Mouse (Mus musculus): ENCODE measurements at regions not wholly inside any gene's neighbourhood (a gene's known extent, or its start where the extent isn't known, plus 50 kb on each side); places are given as distances from the start of the nearest gene placed in this dataset.

- Histone ChIP-seq H3K4me1 (ENCODE audit: control insufficient read depth, insufficient read depth, low read length) (0 out of 2 replicates have a peak, but pooled peaks cover 3% of the 10 kb centered on the region), H3K27me3 (ENCODE audit: control insufficient read depth, insufficient read depth, low read length) (no peaks in the 10 kb centered on the region), H3K9ac (ENCODE audit: low read depth, low read length, severe bottlenecking) (no peak overlapping the region), H3K9me3 (ENCODE audit: control insufficient read depth, low read length) (no peaks in the 10 kb centered on the region), H3K36me3 (ENCODE audit: control insufficient read depth, insufficient read depth, low read length) (no peaks in the 10 kb centered on the region), H3K4me3 (replicated peaks; ENCODE audit: low read length) (no peak overlapping the region), H3K4me2 (replicated peaks; ENCODE audit: low read depth, low read length, severe bottlenecking) (no peak overlapping the region), H3K27ac (replicated peaks; ENCODE audit: low read depth, low read length) (no peak overlapping the region)
- no peak for ATAC-seq (ENCODE audit: low FRiP score, low read depth)
- 78% methylated on average over 3 of the region's 3 CpGs for WGBS
- no peak for DNase-seq (ENCODE audit: low spot score)
- no peak for TF ChIP-seq POLR2A (IDR thresholded peaks at IDR 0.05; ENCODE audit: borderline replicate concordance, extremely low read depth, insufficient read depth, insufficient read length)
These were observed 355.9 kb upstream of the Cblb start for GRCm38 (mm10) chr16:51675101-51675500.

- DNase-seq (ENCODE audit: low spot score) (peak; percentile 12), ATAC-seq (ENCODE audit: low FRiP score, low read depth) (no peak)
- no peaks in the 10 kb centered on the region for H3K36me3 ChIP-seq (ENCODE audit: control insufficient read depth, insufficient read depth, low read length)
- H3K4me1 ChIP-seq (ENCODE audit: control insufficient read depth, insufficient read depth, low read length), result 0 out of 2 replicates have a peak, but pooled peaks cover 3% of the 10 kb centered on the region
- H3K9ac ChIP-seq (ENCODE audit: low read depth, low read length, severe bottlenecking), result no peak overlapping the region
- H3K9me3 ChIP-seq (ENCODE audit: control insufficient read depth, low read length), result no peaks in the 10 kb centered on the region
- no peaks in the 10 kb centered on the region for H3K27me3 ChIP-seq (ENCODE audit: control insufficient read depth, insufficient read depth, low read length)
- WGBS, result 3% methylated on average over 4 of the region's 4 CpGs
- TF ChIP-seq POLR2A (IDR thresholded peaks at IDR 0.05; ENCODE audit: borderline replicate concordance, extremely low read depth, insufficient read depth, insufficient read length), result no peak
- no peak overlapping the region for H3K4me3 ChIP-seq (replicated peaks; ENCODE audit: low read length)
- H3K27ac ChIP-seq (replicated peaks; ENCODE audit: low read depth, low read length), result no peak overlapping the region
- no peak overlapping the region for H3K4me2 ChIP-seq (replicated peaks; ENCODE audit: low read depth, low read length, severe bottlenecking)
These were observed 355.0 kb upstream of the Cblb start for GRCm38 (mm10) chr16:51675988-51676387.

- no peak overlapping the region for H3K4me3 ChIP-seq (replicated peaks; ENCODE audit: low read length)
- no peaks in the 10 kb centered on the region for H3K27me3 ChIP-seq (ENCODE audit: control insufficient read depth, insufficient read depth, low read length)
- ATAC-seq (ENCODE audit: low FRiP score, low read depth) (no peak), DNase-seq (ENCODE audit: low spot score) (no peak)
- H3K4me2 ChIP-seq (replicated peaks; ENCODE audit: low read depth, low read length, severe bottlenecking), result no peak overlapping the region
- H3K27ac ChIP-seq (replicated peaks; ENCODE audit: low read depth, low read length), result no peak overlapping the region
- no peaks in the 10 kb centered on the region for H3K36me3 ChIP-seq (ENCODE audit: control insufficient read depth, insufficient read depth, low read length)
- TF ChIP-seq POLR2A (IDR thresholded peaks at IDR 0.05; ENCODE audit: borderline replicate concordance, extremely low read depth, insufficient read depth, insufficient read length), result no peak
- no peak overlapping the region for H3K9ac ChIP-seq (ENCODE audit: low read depth, low read length, severe bottlenecking)
- no peaks in the 10 kb centered on the region for H3K9me3 ChIP-seq (ENCODE audit: control insufficient read depth, low read length)
- H3K4me1 ChIP-seq (ENCODE audit: control insufficient read depth, insufficient read depth, low read length), result no peaks in the 10 kb centered on the region
- WGBS, result 89% methylated on average over 3 of the region's 3 CpGs
These were observed 340.2 kb upstream of the Cblb start for GRCm38 (mm10) chr16:51690861-51691260.

- 86% methylated on average over 2 of the region's 2 CpGs for WGBS
- Histone ChIP-seq H3K4me1 (ENCODE audit: control insufficient read depth, insufficient read depth, low read length) (no peaks in the 10 kb centered on the region), H3K27me3 (ENCODE audit: control insufficient read depth, insufficient read depth, low read length) (no peaks in the 10 kb centered on the region), H3K4me2 (replicated peaks; ENCODE audit: low read depth, low read length, severe bottlenecking) (no peak overlapping the region), H3K4me3 (replicated peaks; ENCODE audit: low read length) (no peak overlapping the region), H3K36me3 (ENCODE audit: control insufficient read depth, insufficient read depth, low read length) (no peaks in the 10 kb centered on the region), H3K27ac (replicated peaks; ENCODE audit: low read depth, low read length) (no peak overlapping the region), H3K9me3 (ENCODE audit: control insufficient read depth, low read length) (no peaks in the 10 kb centered on the region), H3K9ac (ENCODE audit: low read depth, low read length, severe bottlenecking) (no peak overlapping the region)
- no peak for TF ChIP-seq POLR2A (IDR thresholded peaks at IDR 0.05; ENCODE audit: borderline replicate concordance, extremely low read depth, insufficient read depth, insufficient read length)
- DNase-seq (ENCODE audit: low spot score) (no peak), ATAC-seq (ENCODE audit: low FRiP score, low read depth) (no peak)
These were observed 326.0 kb upstream of the Cblb start for GRCm38 (mm10) chr16:51705026-51705425.

- DNase-seq (ENCODE audit: low spot score) (no peak), ATAC-seq (ENCODE audit: low FRiP score, low read depth) (no peak)
- no peak overlapping the region for H3K27ac ChIP-seq (replicated peaks; ENCODE audit: low read depth, low read length)
- TF ChIP-seq POLR2A (IDR thresholded peaks at IDR 0.05; ENCODE audit: borderline replicate concordance, extremely low read depth, insufficient read depth, insufficient read length), result no peak
- H3K36me3 ChIP-seq (ENCODE audit: control insufficient read depth, insufficient read depth, low read length), result no peaks in the 10 kb centered on the region
- WGBS, result 45% methylated on average over 2 of the region's 2 CpGs
- H3K4me1 ChIP-seq (ENCODE audit: control insufficient read depth, insufficient read depth, low read length), result no peaks in the 10 kb centered on the region
- H3K27me3 ChIP-seq (ENCODE audit: control insufficient read depth, insufficient read depth, low read length), result no peaks in the 10 kb centered on the region
- no peak overlapping the region for H3K4me2 ChIP-seq (replicated peaks; ENCODE audit: low read depth, low read length, severe bottlenecking)
- H3K9ac ChIP-seq (ENCODE audit: low read depth, low read length, severe bottlenecking), result no peak overlapping the region
- no peak overlapping the region for H3K4me3 ChIP-seq (replicated peaks; ENCODE audit: low read length)
- no peaks in the 10 kb centered on the region for H3K9me3 ChIP-seq (ENCODE audit: control insufficient read depth, low read length)
These were observed 312.3 kb upstream of the Cblb start for GRCm38 (mm10) chr16:51718695-51719094.

- Histone ChIP-seq H3K27me3 (ENCODE audit: control insufficient read depth, insufficient read depth, low read length) (no peaks in the 10 kb centered on the region), H3K4me3 (replicated peaks; ENCODE audit: low read length) (no peak overlapping the region), H3K27ac (replicated peaks; ENCODE audit: low read depth, low read length) (no peak overlapping the region), H3K36me3 (ENCODE audit: control insufficient read depth, insufficient read depth, low read length) (no peaks in the 10 kb centered on the region), H3K9ac (ENCODE audit: low read depth, low read length, severe bottlenecking) (no peak overlapping the region), H3K9me3 (ENCODE audit: control insufficient read depth, low read length) (no peaks in the 10 kb centered on the region), H3K4me1 (ENCODE audit: control insufficient read depth, insufficient read depth, low read length) (no peaks in the 10 kb centered on the region), H3K4me2 (replicated peaks; ENCODE audit: low read depth, low read length, severe bottlenecking) (no peak overlapping the region)
- TF ChIP-seq POLR2A (IDR thresholded peaks at IDR 0.05; ENCODE audit: borderline replicate concordance, extremely low read depth, insufficient read depth, insufficient read length), result no peak
- no peak for ATAC-seq (ENCODE audit: low FRiP score, low read depth)
- no peak for DNase-seq (ENCODE audit: low spot score)
- WGBS, result 39% methylated on average over 2 of the region's 2 CpGs
These were observed 311.4 kb upstream of the Cblb start for GRCm38 (mm10) chr16:51719637-51720036.
